Comparison of ENCODE assay signal across 9 mouse cellular contexts in the genomic region with DNA sequence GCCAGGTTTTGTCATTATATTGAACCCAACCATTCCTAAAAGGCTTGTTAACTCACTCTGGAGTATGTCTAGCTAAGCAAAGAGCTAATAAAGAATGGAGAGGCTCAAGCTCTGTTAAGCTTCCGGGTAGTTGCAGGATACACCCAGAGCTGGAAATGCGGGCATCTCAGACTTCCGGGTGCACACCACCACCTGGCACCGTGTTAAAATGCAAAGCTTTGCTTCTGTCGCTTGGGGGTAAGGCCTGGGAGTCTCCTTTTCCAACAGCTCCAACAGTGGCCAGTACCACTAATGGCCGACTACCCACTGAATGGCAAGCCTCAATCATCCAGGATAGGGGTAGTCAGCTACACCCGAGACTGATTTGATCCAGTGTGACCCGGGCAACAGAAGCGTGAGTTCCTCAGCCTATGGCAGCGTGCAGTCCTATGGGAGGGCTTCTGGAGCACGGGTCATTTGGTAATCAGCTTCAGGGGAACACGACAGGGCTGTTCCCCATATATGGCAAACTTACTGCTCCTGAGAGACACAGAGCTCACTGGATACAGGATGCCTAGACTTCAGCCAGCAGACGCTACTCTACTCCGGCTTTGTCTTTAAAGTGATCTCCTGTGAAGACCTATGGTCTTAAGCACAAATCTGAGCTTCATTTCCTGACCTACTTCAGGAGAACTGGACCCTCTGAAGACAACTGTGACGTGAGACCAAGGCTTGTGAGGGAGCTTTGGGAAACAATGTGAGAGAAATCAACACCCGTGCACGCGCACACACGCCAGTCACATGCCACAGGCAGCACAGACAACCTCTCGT. TPM values are rescaled to one million over a fixed set of nuclear protein-coding genes. Genes with fewer than 3 reads are reported as not detected.
DNase-seq lines count a peak whose midpoint lies in the region; ATAC-seq and TF ChIP-seq lines count a peak whose summit lies in the region.
"Had no signal": no experiment of that assay in that cellular context is flagged by ENCODE, and none has a peak within 500 bp of the region (broad histone marks: within the 10 kb centered on the region; RNA-seq: fewer than 3 reads in every experiment).

No protein-coding gene starts in this region.

- no peak for DNase-seq in kidney, postnatal 36 days
- DNase-seq in thymus, postnatal 25 days = peak; percentile 33
- no peak for DNase-seq in thymus, adult 18-20 months
- no peak for DNase-seq in left cerebral cortex, adult 9 months (ENCODE audit: low spot score in 2 of 2)
- no peak for DNase-seq in urinary bladder, postnatal 25 days (ENCODE audit: low spot score)
- DNase-seq: right cerebral cortex, adult 18-20 months had no signal

- ATAC-seq in kidney, embryonic 15.5 days (replicated peaks; ENCODE audit: low FRiP score) = no peak
- no peak for ATAC-seq in intestine, postnatal 0 days
- ATAC-seq: forebrain, embryonic 16.5 days had no signal

- peak overlapping the region; percentile 92 for H3K27ac ChIP-seq in kidney, embryonic 15.5 days
- peak overlapping the region; percentile 94 for H3K27ac ChIP-seq in intestine, postnatal 0 days (ENCODE audit: low read depth, low read length)

- H3K36me3 ChIP-seq in kidney, embryonic 15.5 days = peaks cover 36% of the 10 kb centered on the region
- peaks cover 9% of the 10 kb centered on the region for H3K36me3 ChIP-seq in intestine, postnatal 0 days (ENCODE audit: control insufficient read depth, insufficient read depth)

- WGBS in kidney, embryonic 15.5 days = 74% methylated on average over 20 of the region's 20 CpGs
- 71% methylated on average over 20 of the region's 20 CpGs for WGBS in intestine, postnatal 0 days

- H3K9me3 ChIP-seq in kidney, embryonic 15.5 days (replicated peaks) = no peaks in the 10 kb centered on the region
- H3K9me3 ChIP-seq in intestine, postnatal 0 days (ENCODE audit: control insufficient read depth) = no peaks in the 10 kb centered on the region

- H3K4me1 ChIP-seq in kidney, embryonic 15.5 days = peaks cover 40% of the 10 kb centered on the region
- peaks cover 14% of the 10 kb centered on the region; the same call in 1 of the 2 replicates for H3K4me1 ChIP-seq in intestine, postnatal 0 days (replicated peaks; ENCODE audit: control insufficient read depth, insufficient read depth, low read length)

- H3K4me3 ChIP-seq in kidney, embryonic 15.5 days (replicated peaks) = no peak overlapping the region
- no peak overlapping the region for H3K4me3 ChIP-seq in intestine, postnatal 0 days (ENCODE audit: low read depth, low read length)

- no peak overlapping the region for H3K4me2 ChIP-seq in kidney, embryonic 15.5 days
- 0 out of 2 replicates have a peak overlapping the region, but pooled peaks have one; percentile 30 for H3K4me2 ChIP-seq in intestine, postnatal 0 days (replicated peaks; ENCODE audit: low read depth)

- H3K9ac ChIP-seq in kidney, embryonic 15.5 days = no peak overlapping the region
- H3K9ac ChIP-seq in intestine, postnatal 0 days (ENCODE audit: low read depth, low read length) = no peak overlapping the region

- H3K27me3 ChIP-seq in kidney, embryonic 15.5 days = no peaks in the 10 kb centered on the region
- H3K27me3 ChIP-seq in intestine, postnatal 0 days (replicated peaks; ENCODE audit: control insufficient read depth, insufficient read depth, low read length) = no peaks in the 10 kb centered on the region

- TF ChIP-seq CTCF in intestine, postnatal 0 days (IDR thresholded peaks at IDR 0.05; ENCODE audit: low read depth) = no peak

RNA-seq across cellular contexts. Expression of gene Dad1, which starts 19.5 kb away (rescaled TPM):
- polyA plus RNA-seq in kidney, embryonic 15.5 days (2015; fragmentation: Nextera tagmentation; extraction: Ambion mirVana) = 427 and 441 TPM in 2 replicates
- polyA plus RNA-seq in intestine, postnatal 0 days (2015; fragmentation: Nextera tagmentation; extraction: Ambion mirVana) = 484 and 492 TPM in 2 replicates

RNA-seq across cellular contexts. Expression of gene Abhd4, which starts 19.6 kb away (rescaled TPM):
- 61.3 and 67.6 TPM in 2 replicates for polyA plus RNA-seq in kidney, embryonic 15.5 days (2015; fragmentation: Nextera tagmentation; extraction: Ambion mirVana)
- 38.3 and 38.4 TPM in 2 replicates for polyA plus RNA-seq in intestine, postnatal 0 days (2015; fragmentation: Nextera tagmentation; extraction: Ambion mirVana)

RNA-seq across cellular contexts. Expression of gene Olfr49, which starts 50.3 kb away (rescaled TPM):
- 0.14 TPM in 1 of 2 replicates, not detected in the other for polyA plus RNA-seq in kidney, embryonic 15.5 days (2015; fragmentation: Nextera tagmentation; extraction: Ambion mirVana)
- 0.14 TPM in 1 of 2 replicates, not detected in the other for polyA plus RNA-seq in intestine, postnatal 0 days (2015; fragmentation: Nextera tagmentation; extraction: Ambion mirVana)
- polyA plus RNA-seq: forebrain, embryonic 16.5 days had no signal
